Mouse (Mus musculus) liver, adult (tissue): ENCODE results near the gene Rps27.

Source experiments
- GATA4 ChIP-seq: IDR thresholded peaks from 2 replicates; pipeline ENCODE4 v1.6.1; 2014; ENCODE audit warnings: mild to moderate bottlenecking, low read length; ENCODE audit not compliant: insufficient replicate concordance

Rps27 gene

GRCm38 (mm10) chr3:90208662-90209061 lies 4.8 kb downstream of the Rps27 start:
- TF ChIP-seq GATA4 = no peak

GRCm38 (mm10) chr3:90204582-90204981 lies 8.9 kb downstream of the Rps27 start:
- TF ChIP-seq GATA4 = no peak

GRCm38 (mm10) chr3:90203619-90204018 lies 9.8 kb downstream of the Rps27 start:
- TF ChIP-seq GATA4 = no peak

- no peak for TF ChIP-seq GATA4
Measured at GRCm38 (mm10) chr3:90202884-90203283, 10.6 kb downstream of the Rps27 start.

- TF ChIP-seq GATA4 = no peak
Measured at GRCm38 (mm10) chr3:90197548-90197947, 15.9 kb downstream of the Rps27 start.

- TF ChIP-seq GATA4 = no peak
Measured at GRCm38 (mm10) chr3:90195644-90196043, 17.8 kb downstream of the Rps27 start.

GRCm38 (mm10) chr3:90194759-90195158 lies 18.7 kb downstream of the Rps27 start:
- TF ChIP-seq GATA4 = no peak

GRCm38 (mm10) chr3:90190859-90191510 lies 22.5 kb downstream of the Rps27 start:
- TF ChIP-seq GATA4 = no peak

- TF ChIP-seq GATA4 = no peak
Measured at GRCm38 (mm10) chr3:90183581-90183980, 29.9 kb downstream of the Rps27 start.

GRCm38 (mm10) chr3:90179566-90179965 lies 33.9 kb downstream of the Rps27 start:
- TF ChIP-seq GATA4 = no peak
